Mouse (Mus musculus): ENCODE data around the gene Tgoln1.

Gene Tgoln1

DNA sequence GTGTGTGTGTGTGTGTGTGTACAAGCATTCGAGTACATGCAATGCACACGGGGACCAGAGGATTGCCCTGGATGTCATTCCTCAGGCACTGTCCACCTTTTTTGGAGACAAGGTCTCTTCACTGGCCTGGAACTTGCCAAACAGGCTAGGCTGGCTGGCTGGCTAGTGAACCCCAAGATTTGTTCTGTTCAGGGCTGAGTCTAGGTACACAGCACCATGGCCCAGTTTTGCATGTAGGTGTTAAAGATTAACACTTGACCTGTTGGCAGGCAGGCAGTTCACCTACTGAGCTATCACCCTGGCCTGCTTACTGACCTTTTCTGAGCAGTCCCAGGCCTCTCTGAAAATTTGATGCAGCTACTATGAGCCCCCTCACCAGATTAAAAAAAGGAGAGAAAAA is 13.6 kb upstream of the Tgoln1 start:
- no peak for DNase-seq (ENCODE audit: low read depth, low spot score)

DNA sequence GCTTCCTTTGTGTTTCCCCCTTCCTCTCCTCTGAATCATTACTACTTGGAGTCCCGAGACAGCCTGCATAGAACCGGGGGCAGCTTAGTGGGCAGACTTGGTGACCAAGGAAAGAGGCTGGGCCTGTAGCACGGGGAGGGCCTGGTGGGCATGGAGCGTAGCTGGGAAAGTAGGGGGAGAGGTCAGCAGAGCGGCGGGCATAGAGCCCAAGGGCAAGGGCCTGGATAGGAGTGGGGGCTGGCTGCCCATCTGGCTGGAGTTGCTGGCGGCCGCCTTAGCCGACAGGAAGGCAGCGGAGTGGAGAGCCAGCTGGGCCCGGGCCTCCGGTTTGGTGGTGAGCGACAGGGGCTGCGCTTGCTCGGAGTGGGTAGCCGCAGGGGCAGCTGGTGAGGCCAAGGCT is 10.5 kb upstream of the Tgoln1 start:
- DNase-seq (ENCODE audit: low read depth, low spot score): no peak

DNA sequence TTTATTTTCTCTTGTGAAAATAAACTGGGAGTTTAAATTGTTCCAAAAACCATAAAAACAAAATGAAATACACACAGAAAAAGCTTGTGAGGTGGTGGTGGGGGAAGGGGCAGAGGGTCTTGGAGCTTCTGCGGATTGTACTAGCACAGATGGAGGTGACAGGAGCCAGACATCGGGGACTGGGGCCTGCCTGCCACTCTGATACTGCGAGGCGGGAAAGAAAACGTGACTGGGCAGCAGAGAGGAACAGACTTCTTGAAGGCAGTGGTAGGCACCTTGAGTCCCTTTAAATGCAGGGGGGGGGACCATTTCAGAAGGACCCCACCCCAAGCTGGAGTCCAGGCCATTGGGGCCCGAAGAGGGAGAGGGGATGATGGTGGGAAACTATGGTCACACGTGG is 9.6 kb upstream of the Tgoln1 start:
- DNase-seq (ENCODE audit: low read depth, low spot score): no peak

DNA sequence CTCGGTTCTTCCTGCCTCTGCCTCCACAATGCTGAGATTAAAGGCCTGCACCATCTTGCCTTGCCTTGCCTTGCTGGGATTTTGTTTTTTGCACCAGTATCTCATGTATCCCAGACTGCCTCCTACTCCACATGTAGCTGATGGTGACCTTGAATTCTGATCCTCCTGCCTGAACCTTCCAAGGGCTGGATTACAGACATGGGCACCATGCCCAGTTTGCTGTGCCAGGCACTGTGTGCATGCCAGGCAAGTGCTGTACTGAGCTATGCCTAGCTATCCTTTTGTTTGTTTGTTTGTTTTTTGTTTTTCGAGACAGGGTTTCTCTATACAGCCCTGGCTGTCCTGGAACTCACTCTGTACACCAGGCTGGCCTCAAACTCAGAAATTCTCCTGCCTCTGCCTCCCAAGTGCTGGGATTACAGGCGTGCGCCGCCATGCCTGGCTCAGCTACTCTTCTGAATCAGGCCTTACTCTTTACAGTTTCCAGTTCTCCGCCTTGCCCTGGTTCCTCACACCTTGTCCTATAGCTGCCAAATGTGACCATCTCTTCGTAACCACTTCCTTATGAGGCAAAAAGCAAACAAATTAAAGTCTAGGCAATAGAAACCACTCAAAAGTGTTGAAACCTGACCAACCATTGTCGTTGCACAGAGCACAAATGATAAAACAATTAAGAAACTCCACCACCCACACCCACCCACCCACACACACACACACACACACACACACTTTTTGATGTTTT is 7.0 kb upstream of the Tgoln1 start:
- DNase-seq (ENCODE audit: low read depth, low spot score): no peak

DNA sequence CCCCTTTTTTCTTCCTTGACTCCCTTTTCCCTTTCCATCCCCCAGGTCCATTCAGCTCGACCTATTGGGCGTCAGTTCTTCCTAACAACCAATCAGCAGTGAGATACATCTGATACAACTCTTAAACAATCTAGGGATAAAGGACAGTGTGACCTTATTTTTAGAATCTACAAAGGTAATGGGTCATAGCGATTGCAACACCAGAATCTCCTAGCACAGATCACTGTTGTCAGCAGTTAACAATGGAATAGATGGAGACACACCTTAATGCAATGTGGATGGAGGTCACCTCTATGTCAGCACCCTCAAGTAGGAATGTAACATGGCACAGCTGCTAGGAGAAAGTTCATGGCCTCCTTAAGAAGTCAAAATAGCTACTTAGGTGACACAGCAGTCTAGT is 6.1 kb upstream of the Tgoln1 start:
- no peak for DNase-seq (ENCODE audit: low read depth, low spot score)

DNA sequence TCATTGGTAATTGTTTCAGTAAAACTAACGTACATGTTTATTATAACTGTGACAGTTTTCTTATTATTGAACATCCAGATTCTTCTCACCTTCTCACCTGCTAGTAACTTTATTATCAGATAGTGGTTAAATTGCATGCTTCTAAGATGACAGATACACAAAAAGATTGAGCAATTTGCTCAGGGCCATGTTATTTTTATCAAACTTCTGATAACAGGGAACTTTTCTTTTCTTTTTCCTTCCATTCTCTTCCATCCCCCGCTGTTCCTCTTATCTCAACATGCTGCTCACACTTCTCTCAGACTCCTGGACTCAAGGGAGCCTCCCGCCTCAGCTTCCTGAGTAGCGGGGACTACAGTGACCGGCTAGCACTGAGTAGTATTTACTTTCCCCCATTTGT is 4.1 kb upstream of the Tgoln1 start:
- DNase-seq (ENCODE audit: low read depth, low spot score): no peak

DNA sequence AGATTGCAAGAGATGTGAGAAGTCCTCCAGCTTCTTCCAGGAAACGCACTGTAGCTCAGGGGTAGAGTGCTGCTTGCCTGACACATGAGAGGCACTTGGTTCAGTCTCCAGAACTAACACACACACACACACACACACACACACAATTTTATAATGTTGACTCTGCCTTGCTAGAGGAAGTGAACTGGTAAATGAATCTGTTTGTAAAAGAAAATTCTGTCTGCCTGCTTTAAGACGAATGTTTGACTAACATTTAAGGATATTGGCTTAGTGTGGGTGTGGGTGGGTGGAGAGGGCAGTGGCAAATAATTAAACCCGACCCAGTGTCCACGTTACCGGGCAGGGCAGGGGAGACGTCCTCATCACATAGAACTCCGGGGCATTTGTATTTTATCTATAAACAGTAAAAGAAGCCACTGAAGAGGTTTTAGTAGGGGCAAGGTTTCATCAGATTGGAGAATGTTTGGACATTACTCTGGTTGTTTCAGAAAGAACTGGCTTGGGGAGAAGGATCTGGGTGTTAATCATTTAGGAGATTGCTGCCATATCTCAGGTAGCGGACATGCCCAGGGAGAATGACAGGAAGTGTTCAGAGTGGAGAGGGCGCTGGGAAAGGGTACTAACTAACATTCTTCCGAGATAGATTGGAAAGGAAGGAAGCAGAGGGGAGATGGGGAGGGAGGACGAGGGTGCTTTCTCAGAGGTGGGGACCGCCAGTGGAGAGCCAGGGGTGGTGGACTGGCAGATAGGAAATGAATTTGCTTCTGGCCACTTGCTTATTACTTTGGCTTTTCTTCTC is 3.1 kb upstream of the Tgoln1 start:
- DNase-seq (ENCODE audit: low read depth, low spot score): no peak

DNA sequence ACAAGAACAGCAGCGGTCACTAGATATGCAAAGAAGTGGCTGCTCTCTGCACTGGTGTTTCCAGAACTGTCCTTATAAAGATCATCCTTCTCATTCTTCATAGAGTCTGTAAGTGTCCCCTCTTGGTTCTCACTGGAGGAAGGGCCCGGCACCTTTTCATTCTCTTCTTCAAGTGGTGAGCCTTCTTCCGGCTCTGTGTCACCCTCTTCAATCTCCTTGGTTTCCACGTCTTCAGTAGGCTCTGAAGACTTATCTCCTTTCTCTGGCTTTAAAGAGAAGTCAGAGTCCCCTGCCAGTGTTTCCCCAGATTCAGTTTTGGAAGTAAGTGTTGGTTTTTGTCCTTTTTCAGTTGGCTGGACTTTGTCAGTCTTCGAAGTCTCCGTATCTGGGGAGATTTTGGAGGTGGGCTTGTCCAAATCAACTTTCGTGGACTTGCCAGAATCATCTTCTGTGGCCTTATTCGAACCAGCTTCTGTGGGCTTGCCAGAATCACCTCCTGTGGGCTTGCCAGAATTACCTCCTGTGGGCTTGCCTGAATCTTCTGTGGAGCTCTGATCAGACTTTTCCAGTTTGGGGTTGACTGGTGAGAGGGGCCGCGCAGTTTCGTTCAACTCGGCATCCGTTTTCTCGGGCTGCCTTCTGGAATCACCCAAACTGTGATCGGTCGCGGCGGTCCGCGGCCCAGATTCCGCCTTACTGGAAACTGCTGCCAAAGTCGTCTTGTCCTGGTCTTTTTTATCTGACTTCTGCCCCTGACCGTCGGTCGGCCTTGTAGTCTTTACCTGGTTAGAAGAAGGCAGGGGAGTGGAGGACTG is 1.0 kb downstream of the Tgoln1 start:
- DNase-seq (ENCODE audit: low read depth, low spot score): no peak

DNA sequence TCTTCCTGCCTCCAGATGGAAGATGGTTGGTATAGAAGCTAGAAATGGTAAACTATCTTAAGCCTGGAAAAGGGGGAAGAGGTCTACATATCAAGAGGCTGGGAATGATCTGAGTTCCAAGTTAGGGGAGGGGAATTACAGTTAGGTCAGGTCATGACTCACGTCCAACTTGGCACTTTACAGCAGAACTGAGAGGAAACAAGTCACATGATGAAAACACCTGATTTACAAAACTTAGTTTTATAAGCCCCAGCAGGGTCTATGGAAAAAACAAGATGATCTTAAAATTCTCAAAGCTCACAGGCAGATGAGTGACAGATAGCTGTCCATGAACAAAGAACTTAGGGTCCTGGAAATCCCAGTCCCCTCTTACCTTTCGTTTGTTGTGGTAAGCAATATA is 1.6 kb downstream of the Tgoln1 start:
- DNase-seq (ENCODE audit: low read depth, low spot score): no peak

DNA sequence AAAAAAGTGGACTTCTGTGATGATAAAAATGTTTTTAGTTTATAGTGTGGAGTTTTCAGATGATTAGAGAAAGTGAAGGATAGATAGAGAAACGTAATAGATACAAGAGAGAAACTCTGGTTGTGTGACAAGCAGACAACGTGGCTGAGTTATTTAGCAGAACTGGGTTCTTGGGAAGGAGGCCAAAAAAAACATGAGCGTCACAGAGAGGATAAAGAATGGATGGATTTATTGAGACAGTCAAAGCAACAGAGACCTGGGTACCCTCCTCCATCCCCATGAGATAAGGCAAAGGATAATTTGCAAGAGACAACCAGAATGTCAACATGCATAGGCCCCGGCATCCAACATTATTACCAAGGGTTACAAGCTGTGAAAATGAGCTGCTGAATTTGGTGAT is 6.5 kb downstream of the Tgoln1 start:
- DNase-seq (ENCODE audit: low read depth, low spot score): no peak

DNA sequence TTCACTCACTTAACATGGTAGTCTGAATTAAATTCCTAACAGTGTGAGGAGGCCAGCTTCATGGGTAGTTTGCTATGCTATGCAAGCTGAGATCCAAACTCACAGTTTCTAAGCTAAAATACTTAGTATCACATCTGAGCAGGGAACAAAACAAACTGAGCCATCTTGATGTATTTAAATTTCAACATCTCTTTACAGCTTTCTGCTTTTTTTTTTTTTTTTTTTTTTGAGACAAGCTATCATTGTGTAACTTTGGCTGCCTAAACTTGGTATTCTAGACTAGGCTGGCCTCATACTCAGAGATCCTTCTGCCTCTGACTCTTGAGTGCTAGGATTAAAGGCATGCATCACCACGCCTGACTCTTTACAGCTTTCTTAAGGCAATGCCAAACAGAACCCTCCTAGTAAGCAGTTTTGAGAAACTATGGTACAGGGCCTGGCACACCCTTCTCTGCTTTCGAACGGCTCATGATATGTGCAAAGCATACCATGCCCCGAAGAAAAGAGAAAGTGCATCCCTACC is 8.1 kb downstream of the Tgoln1 start:
- DNase-seq (ENCODE audit: low read depth, low spot score): no peak

DNA sequence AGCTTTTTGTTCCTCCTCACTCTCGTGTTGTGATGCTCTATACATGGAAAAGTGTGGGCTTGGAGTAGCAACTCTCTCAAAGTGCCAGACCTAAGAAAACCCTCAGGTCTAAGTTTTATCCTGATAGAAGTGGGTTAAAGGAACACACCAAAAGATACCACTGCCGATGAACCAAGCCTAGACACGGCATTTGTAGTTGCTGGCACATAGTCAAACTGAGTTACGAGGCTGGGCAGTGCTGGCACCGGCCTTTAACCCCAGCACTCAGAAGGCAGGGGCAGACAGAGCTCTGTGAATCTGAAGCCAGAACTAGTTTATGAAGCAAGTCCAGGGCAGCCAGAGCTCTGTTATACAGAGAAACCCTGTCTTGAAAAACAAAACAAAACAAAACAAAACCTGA is 9.1 kb downstream of the Tgoln1 start:
- DNase-seq (ENCODE audit: low read depth, low spot score): no peak

DNA sequence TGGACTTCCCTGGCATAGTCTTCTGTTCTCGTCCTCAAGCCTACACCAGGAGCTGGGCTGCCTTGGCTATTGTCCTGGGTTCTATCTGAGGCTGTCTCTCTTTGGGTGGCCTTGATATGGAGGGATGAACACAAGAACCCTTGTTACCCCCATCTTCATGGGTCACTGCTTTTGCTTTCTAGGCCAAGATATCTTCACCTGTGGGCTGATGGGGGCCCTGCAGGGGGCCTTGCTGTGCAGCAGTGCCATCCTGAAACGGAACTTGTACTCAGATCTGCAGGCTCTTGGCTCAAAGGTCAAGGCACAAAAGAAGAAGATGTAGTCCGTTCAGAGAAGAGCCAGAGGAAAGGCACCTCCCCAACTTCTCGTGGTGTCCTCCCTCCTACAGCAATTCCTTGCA is 9.7 kb downstream of the Tgoln1 start:
- DNase-seq (ENCODE audit: low read depth, low spot score): no peak

DNA sequence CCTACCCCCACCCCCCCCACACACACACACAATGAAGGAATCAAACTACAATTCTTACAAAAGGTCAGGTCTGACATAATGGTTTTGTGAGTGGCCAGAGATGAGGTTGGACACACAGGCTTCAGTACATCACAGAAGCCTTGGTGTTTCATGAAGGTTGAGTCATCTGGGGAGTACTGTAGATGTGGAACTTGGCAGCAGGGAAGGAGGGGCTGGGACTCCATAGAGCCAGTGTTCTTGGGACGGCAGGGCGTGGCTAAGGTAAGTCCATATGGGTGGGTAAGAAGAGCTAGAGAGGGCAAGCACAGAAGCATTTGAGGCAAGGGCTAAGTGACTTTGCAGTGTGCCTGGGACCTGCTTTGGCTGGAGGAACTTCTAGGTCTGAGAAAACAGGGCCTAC is 12.7 kb downstream of the Tgoln1 start:
- no peak for DNase-seq (ENCODE audit: low read depth, low spot score)

DNA sequence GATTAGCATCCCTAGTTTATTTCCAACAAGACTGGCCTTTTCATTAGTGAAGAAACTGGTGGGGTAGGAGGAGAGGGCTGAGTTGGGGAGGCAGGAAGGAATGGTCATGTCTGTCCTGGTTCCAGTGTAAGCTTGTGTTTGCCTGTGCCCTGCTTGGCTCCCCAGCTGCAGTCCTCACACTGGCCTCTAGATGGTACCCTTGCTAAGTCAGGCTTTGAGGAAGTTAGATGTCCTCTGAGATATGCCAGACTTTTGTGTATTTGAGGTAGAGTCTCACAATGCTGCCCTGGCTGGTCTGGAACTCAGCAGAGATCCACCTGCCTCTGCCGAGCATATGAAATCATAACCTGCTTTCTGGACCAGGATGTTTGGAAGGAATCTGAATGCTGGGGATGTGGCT is 15.1 kb downstream of the Tgoln1 start:
- peak; percentile 53 for DNase-seq (ENCODE audit: low read depth, low spot score)

DNA sequence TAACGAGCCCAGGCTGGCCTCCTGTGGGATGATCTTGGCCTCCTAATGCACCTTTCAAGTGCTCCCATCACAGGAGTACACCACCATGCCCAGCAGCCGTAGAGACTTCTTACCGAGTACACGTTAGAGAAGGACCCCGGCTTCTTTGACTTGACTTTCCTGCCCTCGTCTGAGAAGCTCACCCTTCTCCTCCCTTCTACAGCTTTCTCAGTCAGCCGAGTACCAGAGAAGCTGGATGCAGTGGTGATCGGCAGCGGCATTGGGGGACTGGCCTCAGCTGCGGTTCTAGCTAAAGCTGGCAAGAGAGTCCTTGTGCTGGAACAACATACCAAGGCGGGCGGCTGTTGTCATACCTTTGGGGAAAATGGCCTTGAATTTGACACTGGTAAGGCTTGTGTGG is 16.0 kb downstream of the Tgoln1 start:
- DNase-seq (ENCODE audit: low read depth, low spot score): no peak

DNA sequence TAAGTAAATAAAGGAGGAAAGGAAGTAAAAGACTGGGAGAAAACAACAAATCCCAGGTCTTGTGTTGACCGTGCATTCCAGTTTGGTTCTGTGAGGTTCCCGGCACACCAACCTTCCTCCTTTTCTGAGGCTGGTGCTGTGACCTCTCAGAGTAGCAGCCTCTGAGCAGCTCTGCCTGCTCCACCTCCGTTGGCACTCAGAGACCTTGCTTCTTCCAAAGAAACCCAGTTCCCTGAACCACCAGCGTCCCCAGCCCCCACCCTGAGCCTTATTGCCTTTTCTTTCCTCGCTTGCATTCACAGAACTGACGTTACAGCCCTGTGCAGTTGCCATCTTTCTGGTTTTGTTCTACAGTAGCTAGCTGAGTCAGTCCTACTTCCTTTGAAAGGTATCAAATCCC is 16.6 kb downstream of the Tgoln1 start:
- DNase-seq (ENCODE audit: low read depth, low spot score): no peak

DNA sequence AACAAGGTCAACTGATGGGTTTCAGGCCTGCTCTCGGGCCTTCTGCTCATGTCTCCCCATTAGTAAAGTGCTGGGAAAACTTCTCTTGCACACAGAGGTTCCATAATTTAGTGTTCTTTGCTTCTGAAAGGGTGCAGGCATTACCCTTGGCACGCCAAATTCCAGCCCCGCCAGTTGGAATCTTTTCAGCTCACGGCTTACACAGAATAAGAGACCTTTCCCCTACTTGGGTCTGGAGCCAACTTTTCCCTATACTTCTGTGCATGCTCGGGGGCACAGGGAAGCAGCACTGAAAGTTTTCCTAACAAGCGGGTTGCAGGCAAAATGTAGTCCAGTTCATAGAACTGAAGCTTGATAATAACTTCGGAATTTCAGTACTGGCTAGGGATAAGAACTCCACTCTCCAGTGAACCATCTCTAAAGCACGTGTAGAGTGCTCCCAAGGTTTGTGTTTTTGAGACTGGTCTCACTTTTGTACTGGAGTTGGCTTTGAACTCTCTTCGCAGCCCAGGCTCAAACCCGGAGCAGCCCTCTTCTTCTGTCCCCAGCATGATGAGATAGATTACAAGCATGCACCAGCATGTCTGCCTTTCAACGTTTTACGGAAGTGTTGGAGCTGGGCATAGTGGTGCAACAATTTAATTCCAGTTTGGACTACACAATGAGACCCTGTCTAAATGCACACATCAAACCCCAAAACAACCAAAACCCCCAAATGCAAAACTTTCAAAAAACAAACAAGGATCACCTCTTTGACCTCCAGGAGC is 17.8 kb downstream of the Tgoln1 start:
- DNase-seq (ENCODE audit: low read depth, low spot score): no peak

DNA sequence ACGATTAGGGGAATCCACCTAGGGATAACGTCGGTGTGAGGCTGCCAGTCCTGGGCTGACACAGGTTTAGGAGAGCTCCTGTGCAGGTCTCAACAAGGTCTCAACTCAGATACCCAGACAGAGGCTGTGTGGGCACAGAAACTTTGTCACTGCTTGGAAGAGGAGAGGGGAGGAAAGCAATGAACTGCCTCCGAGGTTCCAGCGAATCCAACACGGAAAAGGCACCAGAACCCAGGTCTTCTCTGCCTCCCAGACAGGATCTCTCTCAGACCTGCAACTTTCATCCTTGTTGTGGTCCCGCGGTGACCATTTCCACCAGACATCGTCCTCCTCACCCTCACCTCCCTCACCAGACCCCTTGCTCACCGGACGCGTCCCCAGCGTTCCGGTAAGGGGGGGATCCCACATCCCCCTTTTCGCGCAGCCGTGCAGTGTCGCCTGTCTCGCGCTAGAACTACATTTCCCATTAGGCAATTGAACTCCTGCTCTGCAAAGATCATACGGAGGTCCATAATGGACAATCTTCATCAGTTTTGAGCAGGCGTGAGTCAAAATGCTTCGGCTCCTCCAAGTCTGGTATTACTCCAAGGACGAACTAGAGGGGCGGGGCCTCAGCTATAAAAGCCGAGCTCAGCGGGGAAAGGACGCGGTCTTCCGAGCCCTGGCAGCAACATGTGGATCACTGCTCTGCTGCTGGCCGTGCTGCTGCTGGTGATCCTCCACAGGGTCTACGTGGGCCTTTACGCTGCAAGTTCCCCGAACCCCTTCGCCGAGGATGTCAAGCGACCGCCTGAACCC is 18.6 kb downstream of the Tgoln1 start, which contains the start of the genes Elmod3 and Retsat:
Elmod3 (minus strand) TSS at position 458 of the 798 bp plus-strand sequence.
Retsat (plus strand) TSS at position 520 of the 798 bp plus-strand sequence.
- DNase-seq (ENCODE audit: low read depth, low spot score): peak; percentile 94

DNA sequence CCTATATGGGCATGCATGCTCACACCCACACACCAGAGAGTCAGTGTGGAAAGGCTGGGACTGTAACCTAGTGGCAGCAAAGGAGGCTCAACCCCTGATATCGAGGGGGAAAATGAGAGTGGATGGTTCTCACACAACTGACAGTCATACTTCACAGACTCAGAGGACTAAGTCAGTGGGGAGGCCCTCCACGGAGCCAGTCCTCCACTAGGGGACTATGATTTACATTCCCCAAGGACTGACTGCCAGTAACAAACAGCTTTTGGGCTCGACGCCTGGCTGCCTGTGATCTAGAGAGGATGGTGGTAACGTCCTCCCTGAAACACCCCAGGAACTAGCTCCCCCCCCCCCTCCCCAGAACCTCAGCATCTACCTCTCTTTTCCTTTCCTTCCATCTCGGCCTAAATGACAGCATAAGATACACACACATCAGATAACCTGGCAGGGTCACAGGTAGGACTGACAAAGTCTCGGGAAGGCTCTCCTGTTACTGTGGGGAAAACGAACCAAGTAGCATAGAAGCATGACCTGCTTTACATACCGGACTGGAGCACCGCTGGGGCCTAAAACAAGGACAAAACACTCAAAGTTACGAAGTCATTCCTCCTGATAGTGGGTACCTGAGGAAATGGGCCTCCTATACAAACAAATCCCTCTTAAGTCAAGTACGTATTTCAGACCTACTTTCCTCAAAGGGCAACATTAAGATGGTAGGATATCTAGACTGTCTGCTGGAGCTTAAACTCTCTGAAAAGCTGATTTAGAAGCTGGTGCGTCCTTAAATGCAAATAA is 19.5 kb downstream of the Tgoln1 start:
- no peak for DNase-seq (ENCODE audit: low read depth, low spot score)

Data from embryo, embryonic 11.5 days (tissue).